Mouse (Mus musculus) heart, adult 2 months (tissue): ENCODE data around the gene Serpinb9b. TPM values are rescaled to one million over a fixed set of nuclear protein-coding genes. Genes with fewer than 3 reads are reported as not detected.

Source experiments
- DNase-seq, 2 experiments: peaks; one replicate each; pipeline ENCODE4 v3.0.0; 2021
- H3K27ac ChIP-seq: fragments of 200-600 bp; 2 replicates; pipeline ENCODE4 v1.8.1; 2022
- H3K27me3 ChIP-seq: fragments of 200-500 bp; 2 replicates; pipeline ENCODE4 v1.6.1; 2012; ENCODE audit warnings: mild to moderate bottlenecking, low read length, inconsistent platforms, mixed read lengths; ENCODE audit not compliant: control insufficient read depth, insufficient read depth
- H3K36me3 ChIP-seq: fragments of 200-500 bp; 2 replicates; pipeline ENCODE4 v1.6.1; 2012; ENCODE audit warnings: low read length, inconsistent platforms; ENCODE audit not compliant: control insufficient read depth, insufficient read depth
- H3K4me1 ChIP-seq: fragments of 200-500 bp; 2 replicates; pipeline ENCODE4 v1.6.1; 2011; ENCODE audit warnings: low read length; ENCODE audit not compliant: control insufficient read depth, insufficient read depth
- H3K4me3 ChIP-seq: fragments of 200-600 bp; 2 replicates; pipeline ENCODE4 v1.8.1; 2022
- H3K79me2 ChIP-seq: fragments of 200-500 bp; replicated peaks from 2 replicates; pipeline ENCODE4 v1.6.1; 2012; ENCODE audit warnings: mild to moderate bottlenecking, inconsistent platforms, low read length, moderate library complexity, mixed read lengths; ENCODE audit not compliant: control insufficient read depth, insufficient read depth
- H3K9ac ChIP-seq: fragments of 200-500 bp; 2 replicates; pipeline ENCODE4 v1.6.1; 2012; ENCODE audit warnings: low read depth, mild to moderate bottlenecking, control low read depth, inconsistent platforms, low read length, mixed read lengths
- CTCF ChIP-seq: fragments of 200-600 bp; IDR thresholded peaks from 2 replicates; pipeline ENCODE4 v1.8.1; 2022; ENCODE audit warnings: antibody characterized with exemption, mild to moderate bottlenecking, moderate library complexity
- EP300 ChIP-seq: fragments of 200-500 bp; IDR thresholded peaks from 2 replicates; pipeline ENCODE4 v1.6.1; 2011; ENCODE audit warnings: low read depth, low read length, control low read depth; ENCODE audit not compliant: insufficient read depth
- POLR2A ChIP-seq: fragments of 200-500 bp; IDR thresholded peaks from 2 replicates; pipeline ENCODE4 v1.6.1; 2011; ENCODE audit warnings: mild to moderate bottlenecking, low read depth, low read length, control low read depth; ENCODE audit not compliant: insufficient read depth
- WGBS: fragments of 180-500 bp; shearing (Covaris S2); methylation state at CpG from one replicate; pipeline ENCODE4 v1.1.7; 2018; 5-methylcytosine and 5-hydroxymethylcytosine counted together
- intact Hi-C: fragments of 180-260 bp; cut with DNase I; formaldehyde crosslinking; loops from one replicate; pipeline ENCODE4 v1.15.1; 2025
- polyA plus RNA-seq: library from polyadenylated mRNA; depleted of rRNA; stranded (reverse); fragments of >200 nt; gene quantifications from 2 replicates; pipeline ENCODE4 v1.2.3, GENCODE M21; 2012; rRNA removed
- total RNA-seq, 2 experiments: library from RNA; stranded (reverse); gene quantifications; 2 replicates each; pipeline ENCODE4 v1.2.3; 2021

Serpinb9b gene
- total and polyA plus RNA-seq, 3 experiments = 0.18 to 0.20 TPM; not detected in 1

DNA sequence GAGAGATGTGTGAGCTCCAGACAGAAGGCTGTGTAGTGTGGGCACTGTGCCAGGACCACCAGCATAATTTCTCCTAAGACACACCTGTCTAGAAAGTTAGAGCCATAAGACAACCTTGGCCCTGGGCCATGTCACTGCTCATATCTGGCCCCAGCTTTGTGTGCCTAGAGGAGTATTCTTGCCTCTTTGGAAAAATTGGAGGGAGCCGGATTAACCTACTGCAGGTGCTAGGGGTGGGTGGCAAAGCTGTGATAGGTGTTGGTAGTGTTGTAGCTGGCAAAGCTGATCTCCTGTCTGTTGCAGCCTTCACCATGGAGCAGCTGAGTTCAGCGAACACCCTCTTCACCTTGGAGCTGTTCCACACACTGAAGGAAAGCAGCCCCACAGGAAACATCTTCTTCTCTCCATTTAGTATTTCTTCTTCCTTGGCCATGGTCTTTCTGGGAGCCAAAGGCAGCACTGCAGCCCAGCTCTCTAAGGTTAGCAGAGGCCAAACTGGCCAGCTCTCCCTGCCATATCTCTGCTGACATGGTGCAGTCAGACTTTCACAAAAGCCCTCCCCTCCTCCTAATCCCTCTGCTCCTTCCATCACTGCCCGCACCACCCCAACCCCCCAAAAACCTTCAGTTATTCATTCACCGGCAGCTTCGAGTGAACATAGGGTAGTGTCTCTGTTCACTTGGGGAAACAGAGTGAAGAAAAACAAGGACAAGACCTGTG is 57.9 kb downstream of the Serpinb9b start:
- DNase-seq = no peak
- Histone ChIP-seq H3K4me3 (no peak overlapping the region), H3K79me2 (no peaks in the 10 kb centered on the region), H3K4me1 (peaks cover 1% of the 10 kb centered on the region; the same call in 1 of the 2 replicates), H3K27me3 (no peaks in the 10 kb centered on the region), H3K27ac (no peak overlapping the region), H3K36me3 (no peaks in the 10 kb centered on the region), H3K9ac (no peak overlapping the region)
- TF ChIP-seq EP300 = no peak
- no peak for TF ChIP-seq POLR2A
- no peak for TF ChIP-seq CTCF
- 52% methylated on average over 5 of the region's 5 CpGs for WGBS
- intact Hi-C loops = no loop called here

DNA sequence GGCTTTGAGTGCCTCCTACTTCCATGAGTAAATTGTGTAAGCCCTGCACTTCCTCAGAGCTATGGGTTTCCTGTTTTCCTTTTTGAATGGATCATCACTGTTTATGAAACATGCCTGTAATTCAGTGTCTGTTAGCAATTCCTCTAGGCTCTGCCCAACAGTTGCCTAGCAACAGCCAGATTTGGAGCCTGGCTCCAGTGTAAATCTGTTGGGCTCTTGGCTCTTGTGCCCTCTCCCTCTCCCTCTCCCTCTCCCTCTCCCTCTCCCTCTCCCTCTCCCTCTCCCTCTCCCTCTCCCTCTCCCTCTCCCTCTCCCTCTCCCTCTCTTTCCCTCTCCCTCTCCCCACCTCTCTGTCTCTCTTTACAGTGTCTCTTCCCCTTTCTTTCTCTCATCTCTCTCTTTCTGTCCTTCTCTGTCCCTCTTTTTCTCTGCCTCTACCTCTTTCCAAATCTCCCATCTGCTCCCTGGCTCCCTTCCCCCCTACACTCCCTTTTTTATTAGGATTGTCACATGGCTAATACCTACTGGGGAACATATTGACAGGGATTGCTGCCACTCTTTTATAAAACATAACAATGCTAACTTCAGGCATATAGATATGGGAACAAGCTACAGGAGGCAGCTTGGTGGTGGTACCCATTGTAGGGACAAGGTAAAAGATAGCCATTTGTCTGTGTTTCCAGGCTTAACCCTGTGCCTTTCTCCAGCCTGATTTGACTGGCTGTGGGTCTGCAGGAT is 58.6 kb downstream of the Serpinb9b start:
- TF ChIP-seq POLR2A (no peak), EP300 (no peak), CTCF (no peak)
- no peak overlapping the region for H3K27ac ChIP-seq
- H3K79me2 ChIP-seq = no peaks in the 10 kb centered on the region
- H3K27me3 ChIP-seq = no peaks in the 10 kb centered on the region
- peak in 1 of 2 experiments; percentile 53 for DNase-seq
- peaks cover 1% of the 10 kb centered on the region; the same call in 1 of the 2 replicates for H3K4me1 ChIP-seq
- H3K4me3 ChIP-seq = no peak overlapping the region
- intact Hi-C loops = no loop called here
- H3K36me3 ChIP-seq = no peaks in the 10 kb centered on the region
- H3K9ac ChIP-seq = no peak overlapping the region

DNA sequence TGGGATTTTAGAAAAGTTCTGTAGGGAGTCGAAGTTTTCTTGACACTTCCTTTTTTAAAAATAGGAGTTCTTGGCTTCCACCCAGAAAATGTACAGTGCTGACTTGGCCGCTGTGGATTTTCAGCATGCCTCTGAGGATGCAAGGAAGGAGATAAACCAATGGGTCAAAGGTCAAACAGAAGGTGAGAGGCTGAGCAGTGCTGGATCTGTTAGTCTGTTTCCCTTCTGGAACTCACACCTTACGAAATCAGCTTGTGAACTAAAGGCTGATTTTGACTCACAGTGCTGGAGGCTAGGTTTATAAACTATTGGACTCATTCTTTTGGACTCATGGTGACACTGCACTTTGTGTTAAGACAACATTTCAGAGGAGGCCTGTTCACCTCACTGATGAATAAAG is 62.4 kb downstream of the Serpinb9b start:
- TF ChIP-seq CTCF (no peak), EP300 (no peak), POLR2A (no peak)
- intact Hi-C loops = no loop called here
- Histone ChIP-seq H3K4me3 (no peak overlapping the region), H3K27ac (no peak overlapping the region), H3K36me3 (no peaks in the 10 kb centered on the region), H3K27me3 (no peaks in the 10 kb centered on the region), H3K4me1 (0 out of 2 replicates have a peak, but pooled peaks cover 1% of the 10 kb centered on the region), H3K79me2 (no peaks in the 10 kb centered on the region), H3K9ac (no peak overlapping the region)
- no peak for DNase-seq
- 25% methylated on average over 3 of the region's 3 CpGs for WGBS

DNA sequence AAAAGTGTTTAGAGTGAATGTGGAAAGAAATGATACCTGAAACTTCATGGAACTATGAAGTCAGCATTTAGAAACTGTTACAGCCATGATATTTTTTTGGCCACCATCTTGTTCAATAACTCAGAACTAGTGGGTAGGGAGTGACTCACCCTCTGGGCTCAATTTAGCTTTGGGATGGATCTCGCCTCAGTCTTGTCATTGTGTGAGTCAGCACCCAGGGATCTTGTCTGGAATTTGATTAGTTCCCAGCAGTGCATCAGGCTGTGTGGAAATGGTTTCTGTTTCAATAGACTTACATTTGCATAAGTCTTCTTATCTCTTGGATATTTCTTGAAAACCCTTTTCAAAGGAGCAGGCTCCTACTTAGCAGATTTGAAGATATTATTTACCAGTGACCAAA is 63.3 kb downstream of the Serpinb9b start:
- WGBS = 59% methylated on average over 1 of the region's 1 CpGs
- Histone ChIP-seq H3K4me3 (no peak overlapping the region), H3K4me1 (no peaks in the 10 kb centered on the region), H3K36me3 (no peaks in the 10 kb centered on the region), H3K27me3 (no peaks in the 10 kb centered on the region), H3K9ac (no peak overlapping the region), H3K79me2 (no peaks in the 10 kb centered on the region), H3K27ac (no peak overlapping the region)
- TF ChIP-seq POLR2A = no peak
- no peak for TF ChIP-seq EP300
- TF ChIP-seq CTCF = no peak
- intact Hi-C loops = no loop called here
- no peak for DNase-seq

DNA sequence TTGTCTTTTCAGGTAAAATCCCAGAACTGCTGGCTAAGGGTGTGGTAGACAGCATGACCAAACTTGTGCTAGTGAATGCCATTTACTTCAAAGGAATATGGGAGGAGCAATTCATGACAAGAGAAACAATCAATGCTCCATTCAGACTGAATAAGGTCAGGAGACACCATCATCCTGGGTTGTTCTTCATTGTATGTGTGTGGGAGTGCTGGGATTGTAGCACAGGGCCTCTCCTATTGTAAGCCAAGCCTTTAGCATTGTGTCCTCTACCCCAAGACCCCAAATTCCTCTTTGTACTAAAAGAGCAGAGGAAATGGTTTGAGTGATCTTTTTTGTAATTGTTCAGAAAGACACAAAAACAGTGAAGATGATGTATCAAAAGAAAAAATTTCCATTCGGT is 64.1 kb downstream of the Serpinb9b start:
- intact Hi-C loops = no loop called here
- no peak for DNase-seq
- Histone ChIP-seq H3K79me2 (no peaks in the 10 kb centered on the region), H3K36me3 (no peaks in the 10 kb centered on the region), H3K9ac (no peak overlapping the region), H3K27me3 (no peaks in the 10 kb centered on the region), H3K4me3 (no peak overlapping the region), H3K27ac (no peak overlapping the region), H3K4me1 (no peaks in the 10 kb centered on the region)
- TF ChIP-seq POLR2A = no peak
- no peak for TF ChIP-seq CTCF
- TF ChIP-seq EP300 = no peak
- WGBS = 96% methylated on average over 1 of the region's 1 CpGs

Other genes starting within 250 kb of the Serpinb9b start
- 100 to 1,000 TPM; 262 to 290 TPM for gene Mylk4, start 243.5 kb upstream of the Serpinb9b start, total RNA-seq
- 59.5 and 115 TPM in 2 replicates for gene Mylk4, start 243.5 kb upstream of the Serpinb9b start, polyA plus RNA-seq
- gene Wrnip1, start 225.4 kb upstream of the Serpinb9b start, total RNA-seq = 10 to 100 TPM; 21.3 to 21.7 TPM
- gene Wrnip1, start 225.4 kb upstream of the Serpinb9b start, polyA plus RNA-seq = 17.4 and 32.9 TPM in 2 replicates
- gene D930007J09Rik, start 224.6 kb upstream of the Serpinb9b start, total RNA-seq = not detected
- not detected in 2 replicates for gene D930007J09Rik, start 224.6 kb upstream of the Serpinb9b start, polyA plus RNA-seq
- gene Serpinb1a, start 176.2 kb upstream of the Serpinb9b start, total RNA-seq = 1 to 10 TPM; 4.4 to 5.7 TPM
- gene Serpinb1a, start 176.2 kb upstream of the Serpinb9b start, polyA plus RNA-seq = 2.8 and 5.2 TPM in 2 replicates
- gene Serpinb1c, start 129.2 kb upstream of the Serpinb9b start, total RNA-seq = 1 to 10 TPM; 2.0 to 3.5 TPM
- gene Serpinb1c, start 129.2 kb upstream of the Serpinb9b start, polyA plus RNA-seq = 0.18 TPM in 1 of 2 replicates, not detected in the other
- gene Serpinb6b, start 62.2 kb upstream of the Serpinb9b start, total RNA-seq = 10 to 100 TPM; 26.3 to 33.1 TPM
- 21.6 and 30.3 TPM in 2 replicates for gene Serpinb6b, start 62.2 kb upstream of the Serpinb9b start, polyA plus RNA-seq
- 1 to 10 TPM; 8.6 to 9.3 TPM for gene Serpinb9, start 24.2 kb upstream of the Serpinb9b start, total RNA-seq
- 6.0 and 11.9 TPM in 2 replicates for gene Serpinb9, start 24.2 kb upstream of the Serpinb9b start, polyA plus RNA-seq
- not detected for gene Serpinb1b, start 51.2 kb downstream of the Serpinb9b start, total RNA-seq
- not detected in 2 replicates for gene Serpinb1b, start 51.2 kb downstream of the Serpinb9b start, polyA plus RNA-seq
- gene Serpinb9c, start 132.3 kb downstream of the Serpinb9b start, total RNA-seq = not detected
- not detected in 2 replicates for gene Serpinb9c, start 132.3 kb downstream of the Serpinb9b start, polyA plus RNA-seq
- not detected for gene Serpinb9d, start 165.5 kb downstream of the Serpinb9b start, total RNA-seq
- not detected in 2 replicates for gene Serpinb9d, start 165.5 kb downstream of the Serpinb9b start, polyA plus RNA-seq
- gene Serpinb9e, start 222.2 kb downstream of the Serpinb9b start, total RNA-seq = not detected
- not detected in 2 replicates for gene Serpinb9e, start 222.2 kb downstream of the Serpinb9b start, polyA plus RNA-seq